Mouse (Mus musculus) kidney, postnatal 25 days (tissue): ENCODE data around the gene Atg4c.

ENCODE experiments used
- DNase-seq, 2 experiments: peaks; one replicate each; pipeline ENCODE4 v3.0.0; 2021; ENCODE audit warnings: mixed read lengths in 2 of 2

The Atg4c gene

GRCm38 (mm10) chr4:99186412-99187125, 7.2 kb upstream of the Atg4c start:
- no peak for DNase-seq

GRCm38 (mm10) chr4:99192640-99193039, 1.1 kb upstream of the Atg4c start:
- DNase-seq, result no peak

- no peak for DNase-seq
Observed at GRCm38 (mm10) chr4:99193214-99193613, 520 bp upstream of the Atg4c start.

GRCm38 (mm10) chr4:99194826-99195225, 1.1 kb downstream of the Atg4c start:
- no peak for DNase-seq

- no peak for DNase-seq
Observed at GRCm38 (mm10) chr4:99198721-99199120, 5.0 kb downstream of the Atg4c start.

- DNase-seq, result no peak
Observed at GRCm38 (mm10) chr4:99199757-99200251, 6.1 kb downstream of the Atg4c start.

GRCm38 (mm10) chr4:99200383-99201136, 6.8 kb downstream of the Atg4c start:
- no peak for DNase-seq

- no peak for DNase-seq
Observed at GRCm38 (mm10) chr4:99205773-99206172, 12.0 kb downstream of the Atg4c start.

GRCm38 (mm10) chr4:99206356-99206755, 12.6 kb downstream of the Atg4c start:
- no peak for DNase-seq

- no peak for DNase-seq
Observed at GRCm38 (mm10) chr4:99210087-99210486, 16.4 kb downstream of the Atg4c start.

- DNase-seq, result no peak
Observed at GRCm38 (mm10) chr4:99211606-99212005, 17.9 kb downstream of the Atg4c start.

GRCm38 (mm10) chr4:99213123-99213522, 19.4 kb downstream of the Atg4c start:
- DNase-seq, result no peak

GRCm38 (mm10) chr4:99222221-99222620, 28.5 kb downstream of the Atg4c start:
- no peak for DNase-seq

- DNase-seq, result no peak
Observed at GRCm38 (mm10) chr4:99224790-99225189, 31.1 kb downstream of the Atg4c start.

GRCm38 (mm10) chr4:99227226-99227625, 33.5 kb downstream of the Atg4c start:
- DNase-seq, result no peak

- DNase-seq, result no peak
Observed at GRCm38 (mm10) chr4:99229371-99229770, 35.6 kb downstream of the Atg4c start.

- peak in 1 of 2 experiments; percentile 15 for DNase-seq
Observed at GRCm38 (mm10) chr4:99235203-99235856, 41.6 kb downstream of the Atg4c start.

GRCm38 (mm10) chr4:99238305-99238704, 44.6 kb downstream of the Atg4c start:
- no peak for DNase-seq

- DNase-seq, result no peak
Observed at GRCm38 (mm10) chr4:99241674-99242073, 47.9 kb downstream of the Atg4c start.

GRCm38 (mm10) chr4:99249358-99249757, 55.6 kb downstream of the Atg4c start:
- no peak for DNase-seq

- no peak for DNase-seq
Observed at GRCm38 (mm10) chr4:99249826-99250225, 56.1 kb downstream of the Atg4c start.

- DNase-seq, result no peak
Observed at GRCm38 (mm10) chr4:99252957-99253356, 59.2 kb downstream of the Atg4c start.

GRCm38 (mm10) chr4:99263191-99263590, 69.5 kb downstream of the Atg4c start:
- DNase-seq, result no peak

GRCm38 (mm10) chr4:99263663-99264062, 69.9 kb downstream of the Atg4c start:
- DNase-seq, result no peak
